Mouse (Mus musculus) E14TG2a.4 (cell line): ENCODE data around the gene Phip.

Experiments
- CTCF ChIP-seq: conservative IDR thresholded peaks from 2 replicates; pipeline ENCODE4 v1.5.1; 2014; ENCODE audit warnings: low read length
- NANOG ChIP-seq: IDR thresholded peaks from 2 replicates; pipeline ENCODE4 v1.6.1; 2014; ENCODE audit warnings: borderline replicate concordance, low read length, mixed read lengths
- POU5F1 ChIP-seq: IDR thresholded peaks from 2 replicates; pipeline ENCODE4 v1.6.1; 2014; ENCODE audit warnings: low read length, borderline replicate concordance

DNA sequence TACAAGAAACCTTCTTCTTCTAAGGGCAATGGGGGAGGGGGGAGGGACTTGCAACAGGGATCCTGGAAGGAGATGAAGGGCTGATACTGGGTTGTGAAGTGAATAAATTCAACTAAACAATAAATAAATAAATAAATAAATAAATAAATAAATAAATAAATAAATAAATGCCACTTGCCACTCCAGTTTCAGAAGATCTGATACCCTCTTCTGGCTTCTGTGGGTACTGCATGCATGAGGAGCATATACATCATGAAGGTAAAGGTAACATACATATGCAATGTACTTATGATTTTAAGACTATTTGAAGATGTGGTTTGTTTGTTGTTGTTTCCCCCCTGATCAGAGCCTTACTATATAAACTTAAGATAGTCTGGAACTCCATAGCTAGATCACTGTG is 91.1 kb downstream of the Phip start:
- TF ChIP-seq CTCF (peak; percentile 27), NANOG (no peak), POU5F1 (no peak)
